Mouse (Mus musculus) lung, adult 2 months (tissue): ENCODE measurements at regions not wholly inside any gene's neighbourhood (a gene's known extent, or its start where the extent isn't known, plus 50 kb on each side); places are given as distances from the start of the nearest gene placed in this dataset.

Experiments
- CTCF ChIP-seq: fragments of 200-500 bp; IDR thresholded peaks from 2 replicates; pipeline ENCODE4 v1.5.1; 2011; ENCODE audit warnings: mild to moderate bottlenecking, low read length, control low read depth; ENCODE audit not compliant: insufficient read depth
- POLR2A ChIP-seq: fragments of 200-500 bp; IDR thresholded peaks from 2 replicates; pipeline ENCODE4 v1.6.1; 2011; ENCODE audit warnings: low read depth, mild to moderate bottlenecking, control low read depth, low read length, borderline replicate concordance; ENCODE audit errors: extremely low read depth

- TF ChIP-seq CTCF (no peak), POLR2A (no peak)
Measured at GRCm38 (mm10) chr2:93120386-93120785, 67.0 kb upstream of the Trp53i11 start.
